Mouse (Mus musculus): ENCODE measurements at regions not wholly inside any gene's neighbourhood (a gene's known extent, or its start where the extent isn't known, plus 50 kb on each side); places are given as distances from the start of the nearest gene placed in this dataset.
A peak's percentile ranks its signal among the peaks of the same experiment; 100 is the strongest.

DNA sequence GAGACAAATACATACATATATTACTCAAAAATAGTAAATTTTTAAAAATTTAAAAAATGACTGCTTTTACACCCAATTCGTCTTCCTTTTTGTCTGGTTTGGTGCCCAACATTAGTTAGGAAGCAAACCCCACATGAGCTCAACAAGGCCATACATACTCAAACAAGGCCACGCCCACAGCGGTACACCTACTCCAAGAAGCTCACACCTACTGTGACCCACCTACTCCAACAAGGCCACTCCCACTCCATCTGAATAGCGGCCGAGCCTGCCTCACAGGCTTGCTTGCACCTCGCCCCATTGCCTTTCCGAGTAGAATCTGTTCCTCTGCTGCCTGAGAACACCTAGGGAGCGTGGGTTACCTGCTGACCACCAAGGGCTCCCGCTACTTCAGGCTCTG is 66.4 kb upstream of the Unc5a start:
- Histone ChIP-seq H3K27ac (ENCODE audit: low read length) (no peak overlapping the region), H3K27me3 (replicated peaks; ENCODE audit: insufficient read depth, low read length) (no peaks in the 10 kb centered on the region), H3K4me3 (ENCODE audit: low read depth, low read length) (no peak overlapping the region), H3K9me3 (ENCODE audit: low read length) (no peaks in the 10 kb centered on the region), H3K36me3 (ENCODE audit: insufficient read depth, low read length) (no peaks in the 10 kb centered on the region), H3K9ac (replicated peaks; ENCODE audit: low read depth) (no peak overlapping the region), H3K4me1 (ENCODE audit: insufficient read depth, low read depth, low read length) (no peaks in the 10 kb centered on the region), H3K4me2 (replicated peaks; ENCODE audit: low read depth, low read length) (no peak overlapping the region)
- 46% methylated on average over 9 of the region's 9 CpGs for WGBS
- ATAC-seq: no peak
- no peak for DNase-seq (ENCODE audit: low spot score)
- TF ChIP-seq CTCF (IDR thresholded peaks at IDR 0.05): no peak
- no peak for TF ChIP-seq EP300 (IDR thresholded peaks at IDR 0.05)

GRCm38 (mm10) chr13:54883748-54884708 is 65.2 kb upstream of the Unc5a start:
- WGBS: 49% methylated on average over 17 of the region's 17 CpGs
- no peak for ATAC-seq
- TF ChIP-seq CTCF (IDR thresholded peaks at IDR 0.05): no peak
- no peak for TF ChIP-seq EP300 (IDR thresholded peaks at IDR 0.05)
- Histone ChIP-seq H3K27ac (ENCODE audit: low read length) (no peak overlapping the region), H3K4me3 (ENCODE audit: low read depth, low read length) (no peak overlapping the region), H3K36me3 (ENCODE audit: insufficient read depth, low read length) (no peaks in the 10 kb centered on the region), H3K4me1 (ENCODE audit: insufficient read depth, low read depth, low read length) (no peaks in the 10 kb centered on the region), H3K27me3 (replicated peaks; ENCODE audit: insufficient read depth, low read length) (no peaks in the 10 kb centered on the region), H3K9me3 (ENCODE audit: low read length) (no peaks in the 10 kb centered on the region), H3K4me2 (replicated peaks; ENCODE audit: low read depth, low read length) (no peak overlapping the region), H3K9ac (replicated peaks; ENCODE audit: low read depth) (no peak overlapping the region)
- no peak for DNase-seq (ENCODE audit: low spot score)

DNA sequence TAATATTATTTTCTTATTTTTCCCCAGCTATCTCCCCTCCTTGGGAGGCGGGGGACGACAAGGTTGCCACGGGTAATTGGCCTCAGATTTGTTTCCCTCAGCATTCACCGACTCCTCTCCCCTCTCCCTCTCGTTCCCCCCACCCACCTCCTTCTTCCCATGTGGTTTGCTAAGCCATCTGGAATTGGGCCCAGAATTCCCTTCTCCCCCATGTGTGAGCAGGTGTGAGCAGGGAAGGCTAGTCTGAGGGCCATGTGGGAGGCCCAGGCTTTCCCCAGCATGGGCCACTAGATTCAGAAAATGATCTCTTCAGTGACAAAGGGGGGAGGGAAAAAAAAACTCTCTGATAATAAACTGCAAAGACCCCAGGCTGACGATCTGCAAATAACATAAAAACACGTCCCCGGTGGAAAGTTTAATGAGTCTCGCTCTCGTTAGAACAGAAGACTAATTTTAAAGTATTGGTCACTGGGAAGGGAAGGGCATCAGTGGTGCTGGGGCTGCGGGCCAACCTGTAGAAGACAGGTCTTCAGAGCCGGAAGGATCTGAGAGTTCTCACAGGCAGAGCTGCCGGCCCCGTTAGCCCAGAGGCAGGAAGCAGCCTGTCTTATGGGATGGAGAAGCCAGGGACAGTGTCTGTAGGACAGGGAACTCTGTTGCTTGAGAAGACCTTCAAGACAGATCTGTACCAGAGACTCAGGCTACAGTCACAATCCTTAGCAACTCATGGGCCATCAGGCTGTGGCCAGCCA is 64.3 kb upstream of the Unc5a start:
- H3K9me3 ChIP-seq (ENCODE audit: low read length): no peaks in the 10 kb centered on the region
- no peak overlapping the region for H3K27ac ChIP-seq (ENCODE audit: low read length)
- no peak for DNase-seq (ENCODE audit: low spot score)
- H3K4me2 ChIP-seq (replicated peaks; ENCODE audit: low read depth, low read length): no peak overlapping the region
- 54% methylated on average over 14 of the region's 14 CpGs for WGBS
- no peak overlapping the region for H3K9ac ChIP-seq (replicated peaks; ENCODE audit: low read depth)
- no peak overlapping the region for H3K4me3 ChIP-seq (ENCODE audit: low read depth, low read length)
- H3K27me3 ChIP-seq (replicated peaks; ENCODE audit: insufficient read depth, low read length): no peaks in the 10 kb centered on the region
- no peaks in the 10 kb centered on the region for H3K36me3 ChIP-seq (ENCODE audit: insufficient read depth, low read length)
- H3K4me1 ChIP-seq (ENCODE audit: insufficient read depth, low read depth, low read length): no peaks in the 10 kb centered on the region
- no peak for TF ChIP-seq EP300 (IDR thresholded peaks at IDR 0.05)
- TF ChIP-seq CTCF (IDR thresholded peaks at IDR 0.05): no peak
- ATAC-seq: no peak

DNA sequence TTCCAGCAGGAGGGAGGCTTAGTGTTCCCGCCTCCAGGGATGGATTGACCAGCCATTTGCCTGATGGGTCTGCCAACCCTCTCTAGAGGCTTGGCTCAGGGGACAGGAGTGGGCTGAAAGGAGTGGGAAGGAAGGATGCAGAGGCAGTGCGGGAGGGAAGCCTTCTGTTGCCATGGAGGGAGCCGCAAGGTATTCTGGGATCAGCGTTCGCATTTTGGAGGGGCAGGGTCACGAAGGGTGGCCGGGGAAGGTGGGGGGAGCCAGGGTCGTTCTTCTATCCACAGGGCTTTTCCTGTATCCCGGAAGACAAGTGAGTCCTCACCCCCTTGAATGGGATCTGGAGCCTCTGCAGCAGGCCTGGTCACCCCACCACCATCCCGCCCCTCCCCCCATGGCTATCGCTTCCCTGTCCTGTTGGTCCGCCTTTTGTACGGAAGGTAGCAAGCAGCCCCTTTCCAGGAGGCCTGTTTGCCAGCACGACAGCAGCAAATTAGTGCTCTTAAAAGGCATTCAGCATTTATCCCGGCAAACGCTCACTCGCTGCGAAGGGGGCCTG is 61.8 kb upstream of the Unc5a start:
- DNase-seq (ENCODE audit: low spot score) (no peak), ATAC-seq (no peak)
- H3K4me1 ChIP-seq (ENCODE audit: insufficient read depth, low read depth, low read length): no peaks in the 10 kb centered on the region
- TF ChIP-seq EP300 (IDR thresholded peaks at IDR 0.05) (no peak), CTCF (IDR thresholded peaks at IDR 0.05) (no peak)
- WGBS: 16% methylated on average over 18 of the region's 18 CpGs
- no peaks in the 10 kb centered on the region for H3K9me3 ChIP-seq (ENCODE audit: low read length)
- H3K36me3 ChIP-seq (ENCODE audit: insufficient read depth, low read length): no peaks in the 10 kb centered on the region
- H3K4me2 ChIP-seq (replicated peaks; ENCODE audit: low read depth, low read length): no peak overlapping the region
- H3K27me3 ChIP-seq (replicated peaks; ENCODE audit: insufficient read depth, low read length): no peaks in the 10 kb centered on the region
- no peak overlapping the region for H3K27ac ChIP-seq (ENCODE audit: low read length)
- H3K9ac ChIP-seq (replicated peaks; ENCODE audit: low read depth): no peak overlapping the region
- no peak overlapping the region for H3K4me3 ChIP-seq (ENCODE audit: low read depth, low read length)

- TF ChIP-seq CTCF (IDR thresholded peaks at IDR 0.05): no peak
- no peak for TF ChIP-seq EP300 (IDR thresholded peaks at IDR 0.05)
- Histone ChIP-seq H3K27me3 (replicated peaks; ENCODE audit: insufficient read depth, low read length) (no peaks in the 10 kb centered on the region), H3K4me2 (replicated peaks; ENCODE audit: low read depth, low read length) (no peak overlapping the region), H3K4me1 (ENCODE audit: insufficient read depth, low read depth, low read length) (no peaks in the 10 kb centered on the region), H3K9me3 (ENCODE audit: low read length) (no peaks in the 10 kb centered on the region), H3K9ac (replicated peaks; ENCODE audit: low read depth) (no peak overlapping the region), H3K4me3 (ENCODE audit: low read depth, low read length) (no peak overlapping the region), H3K27ac (ENCODE audit: low read length) (no peak overlapping the region), H3K36me3 (ENCODE audit: insufficient read depth, low read length) (no peaks in the 10 kb centered on the region)
- no peak for DNase-seq (ENCODE audit: low spot score)
- no peak for ATAC-seq
- 57% methylated on average over 5 of the region's 5 CpGs for WGBS
Measured at GRCm38 (mm10) chr13:54888021-54888420, 61.2 kb upstream of the Unc5a start.

DNA sequence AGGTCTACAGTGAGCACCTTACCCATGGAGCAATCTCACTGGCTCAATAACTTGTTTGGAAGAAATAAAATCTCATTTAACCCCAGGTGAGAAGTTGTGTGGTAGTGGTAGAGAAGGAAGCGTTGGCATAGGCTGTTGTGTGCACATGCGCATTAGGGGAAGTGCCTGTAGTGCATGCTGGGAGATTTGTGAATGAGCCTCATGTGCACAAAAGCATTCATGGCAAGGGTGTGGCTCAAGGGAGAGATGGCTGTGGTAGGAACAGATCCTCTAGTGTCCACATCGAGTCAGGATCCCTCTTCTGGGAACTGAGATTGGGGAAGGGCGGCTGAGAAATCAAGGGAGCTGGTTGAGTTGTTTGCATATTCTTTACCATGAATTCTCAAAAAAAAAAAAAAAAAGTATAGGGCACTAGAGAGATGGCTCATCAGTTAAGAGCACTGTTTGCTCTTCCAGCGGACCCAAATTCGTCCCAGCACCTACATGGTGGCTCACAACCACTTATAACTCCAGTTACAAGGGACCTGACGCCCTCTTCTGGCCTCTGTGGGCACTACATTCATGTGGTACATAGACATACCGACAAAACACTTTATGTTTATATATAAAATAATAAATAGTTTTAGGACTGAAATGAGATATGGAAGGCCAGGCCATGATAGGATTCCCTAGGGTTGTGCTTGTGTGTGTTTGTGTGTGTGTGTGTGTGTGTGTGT is 59.4 kb upstream of the Unc5a start:
- Histone ChIP-seq H3K4me2 (replicated peaks; ENCODE audit: low read depth, low read length) (no peak overlapping the region), H3K9ac (replicated peaks; ENCODE audit: low read depth) (no peak overlapping the region), H3K36me3 (ENCODE audit: insufficient read depth, low read length) (no peaks in the 10 kb centered on the region), H3K27me3 (replicated peaks; ENCODE audit: insufficient read depth, low read length) (no peaks in the 10 kb centered on the region), H3K27ac (ENCODE audit: low read length) (no peak overlapping the region), H3K4me1 (ENCODE audit: insufficient read depth, low read depth, low read length) (no peaks in the 10 kb centered on the region), H3K4me3 (ENCODE audit: low read depth, low read length) (no peak overlapping the region), H3K9me3 (ENCODE audit: low read length) (no peaks in the 10 kb centered on the region)
- no peak for TF ChIP-seq EP300 (IDR thresholded peaks at IDR 0.05)
- TF ChIP-seq CTCF (IDR thresholded peaks at IDR 0.05): 0 out of 2 replicates have a peak, but pooled peaks have one; percentile 22
- no peak for DNase-seq (ENCODE audit: low spot score)
- WGBS: 71% methylated on average over 8 of the region's 8 CpGs
- ATAC-seq: no peak
